Mouse (Mus musculus) embryonic stem cell, embryonic (primary cell): ENCODE measurements around the gene Morc1.

Experiments
- CTCF ChIA-PET, 4 experiments: fragments of 300-600 bp in 2 of 4; fragments of 350-600 bp in 2 of 4; sonication (Branson Sonifier 250); formaldehyde crosslinking; loops; one replicate each; lab custom pipeline; 2022; ENCODE audit warnings: inconsistent platforms in 2 of 4; lab: Charles Lee
- POLR2A ChIA-PET, 4 experiments: fragments of 300-600 bp in 2 of 4; fragments of 350-600 bp in 2 of 4; sonication (Branson Sonifier 250); formaldehyde crosslinking; loops; one replicate each; lab custom pipeline; 2022; ENCODE audit warnings: antibody characterized with exemption in 4 of 4, inconsistent platforms in 1 of 4; lab: Charles Lee

The Morc1 gene

GRCm38 (mm10) chr16:48431027-48431426 lies at the start of gene Morc1:
Gene Morc1 (plus strand): TSS chr16:48431237.
- ChIA-PET CTCF (interaction anchor here (0.6 to 3.2 kb wide), 15 partner anchors 9 to 247 kb away, joined by 3 to 16 read pairs (median 4); no protein-coding TSS in a partner anchor), POLR2A (interaction anchor here in 3 of 4 experiments (0.5 to 3.3 kb wide), 29 partner anchors 8 to 563 kb away, joined by 3 to 14 read pairs (median 3); partner anchors contain the start of genes Cip2a (in 3 of the 3), Dzip3 (in 3 of the 3) and Dppa2 (in 1 of the 3))

GRCm38 (mm10) chr16:48383582-48384257 lies 47.3 kb upstream of the Morc1 start:
- CTCF ChIA-PET, result no interaction called here
- POLR2A ChIA-PET, result no interaction called here

- POLR2A ChIA-PET, result no interaction called here
These were observed 44.1 kb upstream of the Morc1 start for GRCm38 (mm10) chr16:48386982-48387381.

GRCm38 (mm10) chr16:48395278-48395677 lies 35.8 kb upstream of the Morc1 start:
- ChIA-PET CTCF (interaction anchor here in 1 of 4 experiments (0.7 kb wide), 1 partner anchor 326 kb away, joined by 12 read pairs; no protein-coding TSS in a partner anchor), POLR2A (no interaction called here)

More at GRCm38 (mm10) chr16:48386982-48387381, 44.1 kb upstream of the Morc1 start:
- CTCF ChIA-PET, result no interaction called here

- POLR2A ChIA-PET, result no interaction called here
- CTCF ChIA-PET, result no interaction called here
These were observed 28.1 kb upstream of the Morc1 start for GRCm38 (mm10) chr16:48402963-48403362.

- CTCF ChIA-PET, result no interaction called here
- POLR2A ChIA-PET, result no interaction called here
These were observed 27.6 kb upstream of the Morc1 start for GRCm38 (mm10) chr16:48403423-48403822.

GRCm38 (mm10) chr16:48404009-48404408 lies 27.0 kb upstream of the Morc1 start:
- ChIA-PET POLR2A (no interaction called here), CTCF (no interaction called here)

- POLR2A ChIA-PET, result interaction anchor here in 1 of 4 experiments (0.6 kb wide), 1 partner anchor 25 kb away, joined by 3 read pairs; the partner anchor contains the start of gene Morc1
- CTCF ChIA-PET, result no interaction called here
These were observed 25.2 kb upstream of the Morc1 start for GRCm38 (mm10) chr16:48405674-48406403.

- POLR2A ChIA-PET, result interaction anchor here in 2 of 4 experiments (0.5 to 1.4 kb wide), 5 partner anchors 12 to 583 kb away, joined by 3 to 7 read pairs (median 4); partner anchors contain the start of gene Morc1 (in 1 of the 2)
These were observed 21.5 kb upstream of the Morc1 start for GRCm38 (mm10) chr16:48409580-48409979.

GRCm38 (mm10) chr16:48410125-48410524 lies 20.9 kb upstream of the Morc1 start:
- ChIA-PET CTCF (no interaction called here), POLR2A (interaction anchor here in 2 of 4 experiments (0.5 to 1.4 kb wide), 6 partner anchors 16 to 583 kb away, joined by 3 to 5 read pairs (median 4); partner anchors contain the start of gene Morc1 (in 1 of the 2))

More at GRCm38 (mm10) chr16:48409580-48409979, 21.5 kb upstream of the Morc1 start:
- CTCF ChIA-PET, result no interaction called here

GRCm38 (mm10) chr16:48412246-48412645 lies 18.8 kb upstream of the Morc1 start, which contains the start of gene Gm5485:
Gene Gm5485 (minus strand): TSS chr16:48412416.
- POLR2A ChIA-PET, result no interaction called here

GRCm38 (mm10) chr16:48418557-48418956 lies 12.5 kb upstream of the Morc1 start:
- ChIA-PET CTCF (no interaction called here), POLR2A (no interaction called here)

More at GRCm38 (mm10) chr16:48412246-48412645, 18.8 kb upstream of the Morc1 start, which contains the start of gene Gm5485:
- CTCF ChIA-PET, result no interaction called here

GRCm38 (mm10) chr16:48419035-48419434 lies 12.0 kb upstream of the Morc1 start:
- POLR2A ChIA-PET, result no interaction called here
- CTCF ChIA-PET, result no interaction called here

GRCm38 (mm10) chr16:48422501-48422900 lies 8.5 kb upstream of the Morc1 start:
- POLR2A ChIA-PET, result interaction anchor here in 3 of 4 experiments (0.7 to 1.9 kb wide), 10 partner anchors 8 to 193 kb away, joined by 3 to 7 read pairs (median 4); partner anchors contain the start of gene Morc1 (in 2 of the 3)
- CTCF ChIA-PET, result interaction anchor here in 2 of 4 experiments (0.8 to 2.1 kb wide), 4 partner anchors 9 to 13 kb away, joined by 3 to 9 read pairs (median 3); partner anchors contain the start of gene Morc1 (in 2 of the 2)

GRCm38 (mm10) chr16:48424069-48424468 lies 7.0 kb upstream of the Morc1 start:
- POLR2A ChIA-PET, result interaction anchor here in 2 of 4 experiments (0.6 to 2.2 kb wide), 3 partner anchors 9 to 569 kb away, joined by 3 to 7 read pairs (median 5); no protein-coding TSS in a partner anchor
- CTCF ChIA-PET, result interaction anchor here in 2 of 4 experiments (0.5 to 0.6 kb wide), 2 partner anchors 250 to 297 kb away, joined by 3 read pairs; no protein-coding TSS in a partner anchor

- ChIA-PET CTCF (interaction anchor here in 1 of 4 experiments (0.7 kb wide), 1 partner anchor 141 kb away, joined by 3 read pairs; no protein-coding TSS in a partner anchor), POLR2A (interaction anchor here in 2 of 4 experiments (0.6 to 1.4 kb wide), 4 partner anchors 10 to 438 kb away, joined by 3 to 4 read pairs (median 4); no protein-coding TSS in a partner anchor)
These were observed 1.6 kb upstream of the Morc1 start for GRCm38 (mm10) chr16:48429427-48429826.

GRCm38 (mm10) chr16:48435454-48435853 lies 4.4 kb downstream of the Morc1 start:
- ChIA-PET POLR2A (interaction anchor here in 2 of 4 experiments (0.6 to 2.5 kb wide), 10 partner anchors 10 to 558 kb away, joined by 3 to 8 read pairs (median 4); no protein-coding TSS in a partner anchor), CTCF (interaction anchor here in 2 of 4 experiments (0.6 to 0.9 kb wide), 2 partner anchors 13 to 175 kb away, joined by 3 read pairs; no protein-coding TSS in a partner anchor)

- CTCF ChIA-PET, result no interaction called here
- POLR2A ChIA-PET, result interaction anchor here in 2 of 4 experiments (1.0 to 1.9 kb wide), 3 partner anchors 10 to 26 kb away, joined by 3 to 5 read pairs (median 4); no protein-coding TSS in a partner anchor
These were observed 6.4 kb downstream of the Morc1 start for GRCm38 (mm10) chr16:48437476-48437875.
